Mouse (Mus musculus): ENCODE measurements around the gene Taf1a. TPM values are rescaled to one million over a fixed set of nuclear protein-coding genes. Genes with fewer than 3 reads are reported as not detected.
A peak's percentile ranks its signal among the peaks of the same experiment; 100 is the strongest.
"Not testable (repeated sequence)": the region's sequence is repeated elsewhere in the genome, so short reads cannot be mapped to it uniquely, and the experiment has no call there.

Gene Taf1a
- polyA plus RNA-seq, 1 experiment from 2014 or later, result 22.4 TPM

DNA sequence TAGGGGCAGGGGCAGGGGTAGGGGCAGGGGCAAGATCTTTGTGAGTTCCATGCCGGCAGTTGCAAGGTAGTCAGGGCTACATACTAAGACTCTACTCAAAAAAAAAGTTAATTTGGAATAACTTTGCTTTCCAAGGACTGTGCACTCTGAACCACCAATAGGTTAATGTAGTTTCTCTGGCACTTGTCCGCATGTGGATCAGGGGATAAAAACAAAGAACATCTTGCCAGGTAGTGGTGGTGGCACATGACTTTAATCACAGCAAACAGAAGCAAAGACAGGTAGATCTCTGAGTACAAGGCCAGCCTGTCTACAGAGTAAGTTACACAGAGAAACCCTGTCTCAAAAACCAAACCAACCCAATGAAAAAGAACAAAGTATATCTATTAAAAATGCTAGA is 6.2 kb upstream of the Taf1a start:
- H3K4me2 ChIP-seq (replicated peaks; ENCODE audit: low read depth, low read length), result no peak overlapping the region
- H3K27me3 ChIP-seq (ENCODE audit: control insufficient read depth, insufficient read depth, low read length), result no peaks in the 10 kb centered on the region; the same call in 1 of the 2 replicates
- no peaks in the 10 kb centered on the region for H3K36me3 ChIP-seq (ENCODE audit: control insufficient read depth, insufficient read depth, low read length)
- H3K4me3 ChIP-seq (ENCODE audit: low read length), result no peak overlapping the region
- ATAC-seq (ENCODE audit: low FRiP score, low TSS enrichment), result no peak
- peaks cover 3% of the 10 kb centered on the region; the same call in 1 of the 2 replicates for H3K9me3 ChIP-seq (ENCODE audit: control insufficient read depth, low read length)
- no peak overlapping the region for H3K9ac ChIP-seq (ENCODE audit: low read depth, low read length)
- 88% methylated on average over 2 of the region's 2 CpGs for WGBS
- H3K4me1 ChIP-seq (ENCODE audit: control insufficient read depth, insufficient read depth, low read length), result no peaks in the 10 kb centered on the region
- no peak overlapping the region for H3K27ac ChIP-seq (ENCODE audit: low read depth, low read length)

DNA sequence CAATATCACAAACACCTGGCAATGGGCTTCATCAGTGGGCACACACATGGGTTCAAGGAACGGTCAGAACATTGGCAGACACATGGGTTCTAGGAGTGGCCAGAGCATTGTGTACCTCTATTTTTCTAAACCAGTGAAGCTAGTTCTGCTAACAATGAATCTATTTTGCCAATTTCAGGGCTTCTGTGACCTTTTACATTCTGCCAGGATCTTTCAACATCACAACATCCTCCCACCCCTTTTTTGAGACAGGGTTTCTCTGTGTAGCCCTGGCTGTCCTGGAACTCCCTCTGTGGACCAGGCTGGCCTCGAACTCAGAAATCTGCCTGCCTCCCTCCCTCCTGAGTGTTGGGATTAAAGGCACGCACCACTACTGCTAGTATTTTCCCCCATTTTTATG is 1.4 kb upstream of the Taf1a start:
- not testable (repeated sequence) for H3K4me3 ChIP-seq (ENCODE audit: low read length); H3K4me1 ChIP-seq (ENCODE audit: control insufficient read depth, insufficient read depth, low read length); H3K4me2 ChIP-seq (replicated peaks; ENCODE audit: low read depth, low read length); H3K27ac ChIP-seq (ENCODE audit: low read depth, low read length); H3K36me3 ChIP-seq (ENCODE audit: control insufficient read depth, insufficient read depth, low read length); H3K9ac ChIP-seq (ENCODE audit: low read depth, low read length); H3K9me3 ChIP-seq (ENCODE audit: control insufficient read depth, low read length); H3K27me3 ChIP-seq (ENCODE audit: control insufficient read depth, insufficient read depth, low read length); ATAC-seq (ENCODE audit: low FRiP score, low TSS enrichment)
- 91% methylated on average over 3 of the region's 3 CpGs for WGBS

DNA sequence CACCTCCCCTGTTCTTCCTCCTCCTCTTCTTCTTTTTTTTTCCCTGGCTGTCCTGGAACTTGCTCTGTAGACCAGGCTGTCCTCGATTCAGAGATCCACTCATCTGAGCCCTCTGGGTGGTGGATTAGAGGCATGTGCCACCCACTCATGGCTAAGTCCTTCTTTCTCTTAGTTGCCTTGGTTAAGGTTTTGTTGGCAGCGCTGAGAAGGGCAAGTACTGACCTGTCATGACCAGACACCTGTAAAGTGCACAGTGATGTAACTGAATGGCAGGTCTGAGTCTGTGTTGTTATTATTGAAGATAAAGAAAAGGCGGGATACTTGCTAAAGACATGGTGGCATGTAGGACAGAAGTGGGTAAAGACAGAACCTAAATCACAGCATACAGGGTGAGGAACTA is 14.6 kb downstream of the Taf1a start:
- ATAC-seq (ENCODE audit: low FRiP score, low TSS enrichment), result no peak
- no peak overlapping the region for H3K27ac ChIP-seq (ENCODE audit: low read depth, low read length)
- H3K4me1 ChIP-seq (ENCODE audit: control insufficient read depth, insufficient read depth, low read length), result no peaks in the 10 kb centered on the region
- H3K36me3 ChIP-seq (ENCODE audit: control insufficient read depth, insufficient read depth, low read length), result peaks cover 70% of the 10 kb centered on the region
- no peak overlapping the region for H3K4me3 ChIP-seq (ENCODE audit: low read length)
- WGBS, result 96% methylated on average over 3 of the region's 3 CpGs
- H3K27me3 ChIP-seq (ENCODE audit: control insufficient read depth, insufficient read depth, low read length), result no peaks in the 10 kb centered on the region
- no peak overlapping the region for H3K9ac ChIP-seq (ENCODE audit: low read depth, low read length)
- H3K4me2 ChIP-seq (replicated peaks; ENCODE audit: low read depth, low read length), result no peak overlapping the region
- no peaks in the 10 kb centered on the region for H3K9me3 ChIP-seq (ENCODE audit: control insufficient read depth, low read length)

DNA sequence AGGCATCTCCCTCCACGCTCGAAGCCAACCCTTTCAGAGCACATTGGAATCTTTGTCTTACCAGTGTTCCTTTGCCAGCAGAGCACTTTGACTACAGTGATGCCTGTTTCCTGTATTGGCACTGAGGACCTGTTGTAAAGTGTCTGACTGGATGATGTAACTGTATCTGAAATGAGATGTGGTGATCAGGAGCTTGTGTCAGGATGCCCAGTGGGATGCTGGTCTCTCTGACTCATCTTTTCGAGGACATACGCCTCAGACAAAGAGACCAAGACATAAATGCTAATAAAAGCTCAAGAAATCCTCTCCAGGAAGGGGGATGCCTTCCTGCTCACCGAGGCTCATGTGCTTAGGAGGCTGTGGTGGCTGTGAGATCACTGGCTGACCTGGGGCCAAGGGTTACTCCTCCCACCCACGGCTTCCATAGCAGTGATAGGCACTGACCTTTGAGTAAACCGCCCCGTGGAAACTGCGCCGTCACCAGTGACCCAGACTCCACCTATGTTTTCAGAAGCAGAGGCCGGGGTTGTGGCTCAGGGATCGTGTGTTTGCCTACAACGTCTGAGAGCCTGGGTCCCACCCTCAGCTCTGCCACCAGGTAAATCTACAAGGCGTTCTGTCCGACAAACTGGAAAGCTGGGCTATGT is 25.4 kb downstream of the Taf1a start:
- Histone ChIP-seq H3K9ac (ENCODE audit: low read depth, low read length) (no peak overlapping the region), H3K9me3 (ENCODE audit: control insufficient read depth, low read length) (peaks cover 6% of the 10 kb centered on the region; the same call in 1 of the 2 replicates), H3K4me1 (ENCODE audit: control insufficient read depth, insufficient read depth, low read length) (no peaks in the 10 kb centered on the region), H3K4me2 (replicated peaks; ENCODE audit: low read depth, low read length) (no peak overlapping the region), H3K27me3 (ENCODE audit: control insufficient read depth, insufficient read depth, low read length) (no peaks in the 10 kb centered on the region), H3K27ac (ENCODE audit: low read depth, low read length) (no peak overlapping the region), H3K36me3 (ENCODE audit: control insufficient read depth, insufficient read depth, low read length) (peaks cover 23% of the 10 kb centered on the region), H3K4me3 (ENCODE audit: low read length) (no peak overlapping the region)
- ATAC-seq (ENCODE audit: low FRiP score, low TSS enrichment), result 0 out of 2 replicates have a peak, but pooled peaks have one; percentile 12
- WGBS, result 83% methylated on average over 15 of the region's 15 CpGs

DNA sequence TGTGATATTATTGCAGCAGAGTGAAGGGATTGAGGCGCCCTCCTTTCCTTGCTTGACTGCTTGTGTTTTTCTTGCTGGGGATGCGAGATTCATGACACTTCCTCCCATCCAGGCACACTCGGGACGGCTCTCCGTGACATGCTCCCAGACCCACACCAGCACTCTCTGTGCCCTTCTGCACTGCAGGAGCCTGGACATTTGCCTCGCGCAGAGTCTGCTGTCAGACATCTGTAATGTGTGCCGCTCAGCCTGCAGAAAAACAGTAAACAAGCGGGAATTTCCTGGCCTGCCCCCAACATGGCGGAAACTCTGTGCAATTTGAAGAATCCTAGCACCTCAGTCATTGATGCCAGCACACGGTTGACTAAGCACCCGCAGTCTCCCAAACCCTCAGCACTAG is 29.1 kb downstream of the Taf1a start, which contains the start of gene Hhipl2:
Gene Hhipl2, plus strand, starts transcription at position 343 of the 400 bp plus-strand sequence.
- H3K4me2 ChIP-seq (replicated peaks; ENCODE audit: low read depth, low read length), result no peak within 1 kb of the TSS
- no peaks in the 10 kb centered on the region for H3K36me3 ChIP-seq (ENCODE audit: control insufficient read depth, insufficient read depth, low read length)
- no peak within 1 kb of the TSS for H3K9ac ChIP-seq (ENCODE audit: low read depth, low read length)
- no peaks in the 10 kb centered on the region for H3K27me3 ChIP-seq (ENCODE audit: control insufficient read depth, insufficient read depth, low read length)
- no peak within 1 kb of the TSS for H3K4me3 ChIP-seq (ENCODE audit: low read length)
- no peak within 1 kb of the TSS for H3K27ac ChIP-seq (ENCODE audit: low read depth, low read length)
- ATAC-seq (ENCODE audit: low FRiP score, low TSS enrichment), result 0 out of 2 replicates have a peak, but pooled peaks have one; percentile 45
- no peaks in the 10 kb centered on the region for H3K4me1 ChIP-seq (ENCODE audit: control insufficient read depth, insufficient read depth, low read length)
- H3K9me3 ChIP-seq (ENCODE audit: control insufficient read depth, low read length), result peaks cover 6% of the 10 kb centered on the region; the same call in 1 of the 2 replicates
- 45% methylated on average over 12 of the region's 12 CpGs for WGBS

DNA sequence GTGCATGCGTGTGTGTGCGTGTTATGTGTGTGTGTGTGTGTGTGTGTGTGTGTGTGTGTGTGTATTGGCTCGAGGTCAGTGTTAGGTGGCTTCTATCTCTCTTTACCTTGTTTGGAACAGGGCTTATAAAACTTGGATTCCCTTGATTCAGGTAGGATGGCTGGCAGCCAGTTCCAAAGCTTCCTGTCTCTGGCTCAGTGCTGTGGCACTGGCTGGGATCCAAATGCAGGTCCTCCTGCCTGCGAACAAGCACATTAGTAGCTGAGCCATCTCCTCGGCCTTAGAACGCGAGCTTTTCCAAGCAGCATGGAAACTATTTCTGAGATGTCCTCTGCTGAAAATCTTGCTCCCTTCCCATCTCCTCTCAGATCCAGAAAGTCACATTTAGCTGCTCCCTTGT is 31.0 kb downstream of the Taf1a start:
- no peak overlapping the region for H3K4me3 ChIP-seq (ENCODE audit: low read length)
- no peaks in the 10 kb centered on the region for H3K27me3 ChIP-seq (ENCODE audit: control insufficient read depth, insufficient read depth, low read length)
- H3K9ac ChIP-seq (ENCODE audit: low read depth, low read length), result no peak overlapping the region
- no peaks in the 10 kb centered on the region for H3K4me1 ChIP-seq (ENCODE audit: control insufficient read depth, insufficient read depth, low read length)
- H3K4me2 ChIP-seq (replicated peaks; ENCODE audit: low read depth, low read length), result no peak overlapping the region
- no peaks in the 10 kb centered on the region for H3K36me3 ChIP-seq (ENCODE audit: control insufficient read depth, insufficient read depth, low read length)
- ATAC-seq (ENCODE audit: low FRiP score, low TSS enrichment), result no peak
- WGBS, result 90% methylated on average over 7 of the region's 7 CpGs
- H3K27ac ChIP-seq (ENCODE audit: low read depth, low read length), result no peak overlapping the region
- peaks cover 7% of the 10 kb centered on the region; the same call in 1 of the 2 replicates for H3K9me3 ChIP-seq (ENCODE audit: control insufficient read depth, low read length)

DNA sequence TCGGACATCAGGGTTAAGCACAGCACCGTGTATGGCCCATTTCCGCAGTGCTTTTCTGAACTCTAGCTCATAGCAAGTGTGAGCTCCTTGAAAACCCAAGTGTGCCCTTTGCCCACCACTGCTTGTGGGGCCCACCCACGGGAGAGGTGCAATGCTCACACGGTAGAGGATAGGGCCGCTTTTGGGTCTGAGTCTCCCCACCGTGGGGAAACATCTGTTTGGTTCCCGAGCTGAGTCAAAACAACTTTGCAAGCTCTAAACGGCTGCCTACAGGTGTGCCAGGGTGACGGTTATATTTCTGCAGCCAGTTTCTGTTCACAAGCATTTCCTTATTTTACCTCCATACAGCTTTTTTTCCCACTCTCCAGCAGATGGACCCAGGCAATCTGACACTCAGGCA is 31.5 kb downstream of the Taf1a start:
- WGBS, result 93% methylated on average over 10 of the region's 10 CpGs
- Histone ChIP-seq H3K9me3 (ENCODE audit: control insufficient read depth, low read length) (0 out of 2 replicates have a peak, but pooled peaks cover 2% of the 10 kb centered on the region), H3K27me3 (ENCODE audit: control insufficient read depth, insufficient read depth, low read length) (no peaks in the 10 kb centered on the region), H3K4me3 (ENCODE audit: low read length) (no peak overlapping the region), H3K27ac (ENCODE audit: low read depth, low read length) (no peak overlapping the region), H3K4me1 (ENCODE audit: control insufficient read depth, insufficient read depth, low read length) (no peaks in the 10 kb centered on the region), H3K9ac (ENCODE audit: low read depth, low read length) (no peak overlapping the region), H3K36me3 (ENCODE audit: control insufficient read depth, insufficient read depth, low read length) (no peaks in the 10 kb centered on the region), H3K4me2 (replicated peaks; ENCODE audit: low read depth, low read length) (no peak overlapping the region)
- ATAC-seq (ENCODE audit: low FRiP score, low TSS enrichment), result no peak

DNA sequence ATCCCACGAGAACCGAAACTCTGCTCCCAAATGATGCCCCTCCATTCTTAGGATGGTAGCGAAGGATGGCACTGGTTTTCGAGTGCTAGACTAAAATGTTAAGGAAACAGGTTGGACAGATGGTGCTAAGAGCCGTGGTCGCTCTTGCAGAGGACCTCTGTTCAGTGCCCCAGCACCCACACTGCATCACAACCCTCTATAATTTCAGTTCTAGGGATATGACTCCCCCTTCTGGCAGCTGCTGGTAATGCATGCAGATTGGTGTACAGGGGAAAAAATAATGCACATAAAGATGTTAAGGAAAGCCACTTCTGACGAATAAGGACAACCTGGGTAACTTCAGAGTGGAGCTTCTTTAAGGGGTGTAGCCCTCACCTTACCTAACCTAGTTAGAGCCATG is 35.3 kb downstream of the Taf1a start:
- ATAC-seq (ENCODE audit: low FRiP score, low TSS enrichment), result no peak
- Histone ChIP-seq H3K9me3 (ENCODE audit: control insufficient read depth, low read length) (0 out of 2 replicates have a peak, but pooled peaks cover 2% of the 10 kb centered on the region), H3K9ac (ENCODE audit: low read depth, low read length) (no peak overlapping the region), H3K27ac (ENCODE audit: low read depth, low read length) (no peak overlapping the region), H3K4me2 (replicated peaks; ENCODE audit: low read depth, low read length) (no peak overlapping the region), H3K4me3 (ENCODE audit: low read length) (no peak overlapping the region), H3K36me3 (ENCODE audit: control insufficient read depth, insufficient read depth, low read length) (no peaks in the 10 kb centered on the region), H3K27me3 (ENCODE audit: control insufficient read depth, insufficient read depth, low read length) (no peaks in the 10 kb centered on the region), H3K4me1 (ENCODE audit: control insufficient read depth, insufficient read depth, low read length) (no peaks in the 10 kb centered on the region)
- 92% methylated on average over 7 of the region's 7 CpGs for WGBS

DNA sequence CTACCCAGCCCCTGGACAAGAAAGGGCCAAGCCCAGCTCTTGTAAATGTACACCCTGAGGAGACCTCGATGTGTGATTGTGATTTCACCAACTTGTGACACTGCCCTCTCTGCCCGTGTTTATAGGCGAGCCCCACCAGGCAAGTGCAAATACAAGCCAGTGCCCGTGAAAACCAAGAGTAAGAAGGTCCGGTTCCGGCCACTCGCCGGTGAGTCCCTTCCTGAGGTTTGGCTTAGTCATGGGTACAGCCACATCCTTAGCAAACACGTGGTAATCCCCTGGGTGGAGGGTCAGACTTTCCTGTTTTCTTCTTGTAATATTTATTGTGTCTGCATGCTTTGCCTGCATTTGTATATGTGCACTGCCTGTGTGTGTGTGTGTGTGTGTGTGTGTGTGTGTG is 46.1 kb downstream of the Taf1a start:
- ATAC-seq (ENCODE audit: low FRiP score, low TSS enrichment), result no peak
- H3K4me3 ChIP-seq (ENCODE audit: low read length), result no peak overlapping the region
- no peaks in the 10 kb centered on the region for H3K27me3 ChIP-seq (ENCODE audit: control insufficient read depth, insufficient read depth, low read length)
- H3K27ac ChIP-seq (ENCODE audit: low read depth, low read length), result no peak overlapping the region
- peaks cover 3% of the 10 kb centered on the region; the same call in 1 of the 2 replicates for H3K4me1 ChIP-seq (ENCODE audit: control insufficient read depth, insufficient read depth, low read length)
- H3K36me3 ChIP-seq (ENCODE audit: control insufficient read depth, insufficient read depth, low read length), result no peaks in the 10 kb centered on the region
- H3K4me2 ChIP-seq (replicated peaks; ENCODE audit: low read depth, low read length), result no peak overlapping the region
- H3K9ac ChIP-seq (ENCODE audit: low read depth, low read length), result no peak overlapping the region
- H3K9me3 ChIP-seq (ENCODE audit: control insufficient read depth, low read length), result no peaks in the 10 kb centered on the region
- WGBS, result 86% methylated on average over 9 of the region's 9 CpGs

All from kidney, embryonic 14.5 days (tissue).